Mouse (Mus musculus) CH12.LX (cell line): ENCODE measurements at regions not wholly inside any gene's neighbourhood (a gene's known extent, or its start where the extent isn't known, plus 50 kb on each side); places are given as distances from the start of the nearest gene placed in this dataset.

Experiments
- DNase-seq: peaks from one replicate; pipeline ENCODE4 v3.0.0-alpha.2; 2013; ENCODE audit errors: extremely low read depth
- H3K27ac ChIP-seq: 2 replicates; pipeline ENCODE4 v1.5.1; 2012; ENCODE audit warnings: low read depth, mild to moderate bottlenecking, control low read depth, moderate library complexity; ENCODE audit not compliant: insufficient read depth
- H3K27me3 ChIP-seq: replicated peaks from 2 replicates; pipeline ENCODE3; 2012; ENCODE audit warnings: inconsistent platforms
- H3K36me3 ChIP-seq, 2 experiments: replicated peaks in 1 of 2; 2 replicates each; pipeline versions ENCODE3 to v1.6.1; 2012; ENCODE audit warnings: inconsistent platforms in 1 of 2, low read length in 1 of 2, mild to moderate bottlenecking in 1 of 2, mixed read lengths in 1 of 2, moderate library complexity in 1 of 2; ENCODE audit not compliant: control insufficient read depth in 1 of 2, insufficient read depth in 1 of 2
- H3K4me1 ChIP-seq, 2 experiments: 2 replicates each; pipeline ENCODE4 v1.6.1; 2012; ENCODE audit warnings: inconsistent platforms in 1 of 2, moderate library complexity in 1 of 2; ENCODE audit not compliant: insufficient read depth in 2 of 2, control insufficient read depth in 1 of 2
- H3K4me2 ChIP-seq: 2 replicates; pipeline ENCODE4 v1.6.1; 2012; ENCODE audit warnings: low read depth, mild to moderate bottlenecking, control low read depth; ENCODE audit not compliant: poor library complexity, insufficient read depth, severe bottlenecking
- H3K4me3 ChIP-seq, 3 experiments: fragments of 150-350 bp in 1 of 3; sonication (generic) in 1 of 3; replicated peaks in 1 of 3; 2 replicates each; pipeline versions ENCODE3 to v1.5.1; 2011 to 2012; ENCODE audit warnings: low read depth in 2 of 3, low read length in 2 of 3, mild to moderate bottlenecking in 2 of 3, moderate library complexity in 2 of 3, control low read depth in 1 of 3, improper control_type of control experiment in 1 of 3, inconsistent platforms in 1 of 3, mixed read lengths in 1 of 3; ENCODE audit not compliant: poor library complexity in 1 of 3
- H3K79me2 ChIP-seq: replicated peaks from 2 replicates; pipeline ENCODE4 v1.6.1; 2012; ENCODE audit warnings: mild to moderate bottlenecking, moderate library complexity; ENCODE audit not compliant: control insufficient read depth, poor library complexity, insufficient read depth, severe bottlenecking; ENCODE audit errors: extremely low read depth
- H3K9ac ChIP-seq: 2 replicates; pipeline ENCODE4 v1.6.1; 2012; ENCODE audit warnings: low read depth, mild to moderate bottlenecking, control low read depth, moderate library complexity; ENCODE audit not compliant: insufficient read depth
- H3K9me3 ChIP-seq: replicated peaks from 2 replicates; pipeline ENCODE3; 2012; ENCODE audit warnings: low read length, inconsistent platforms, mixed read lengths
- BHLHE40 ChIP-seq: IDR thresholded peaks from 2 replicates; pipeline ENCODE4 v1.6.1; 2011; ENCODE audit warnings: mild to moderate bottlenecking, low read depth, low read length, improper control_type of control experiment
- CHD1 ChIP-seq: IDR thresholded peaks from 2 replicates; pipeline ENCODE4 v1.6.1; 2012; ENCODE audit warnings: low read depth, low read length, improper control_type of control experiment, inconsistent platforms
- CTCF ChIP-seq, 2 experiments: IDR thresholded peaks in 1 of 2; conservative IDR thresholded peaks in 1 of 2; 2 replicates each; pipeline ENCODE4 v1.5.1; 2011 to 2012; ENCODE audit warnings: low read depth in 2 of 2, low read length in 2 of 2, improper control_type of control experiment in 1 of 2, inconsistent platforms in 1 of 2, mild to moderate bottlenecking in 1 of 2, moderate library complexity in 1 of 2
- E2F4 ChIP-seq: IDR thresholded peaks from 2 replicates; pipeline ENCODE4 v1.6.1; 2011; ENCODE audit warnings: low read depth, low read length, improper control_type of control experiment; ENCODE audit not compliant: insufficient replicate concordance
- ETS1 ChIP-seq: conservative IDR thresholded peaks from 2 replicates; pipeline ENCODE4 v1.6.1; 2012; ENCODE audit warnings: low read depth, mild to moderate bottlenecking, inconsistent platforms, low read length, improper control_type of control experiment, moderate library complexity
- GABPA ChIP-seq: IDR thresholded peaks from 2 replicates; pipeline ENCODE4 v1.6.1; 2012; ENCODE audit warnings: low read depth, low read length, improper control_type of control experiment, inconsistent platforms; ENCODE audit not compliant: insufficient replicate concordance
- MAFK ChIP-seq: IDR thresholded peaks from 2 replicates; pipeline ENCODE4 v1.6.1; 2011; ENCODE audit warnings: low read length, improper control_type of control experiment; ENCODE audit not compliant: insufficient replicate concordance
- MEF2A ChIP-seq: IDR thresholded peaks from 2 replicates; pipeline ENCODE4 v1.6.1; 2014; ENCODE audit warnings: low read depth, mild to moderate bottlenecking, inconsistent platforms, low read length, improper control_type of control experiment, borderline replicate concordance
- MXI1 ChIP-seq: IDR thresholded peaks from 2 replicates; pipeline ENCODE4 v1.6.1; 2011; ENCODE audit warnings: mild to moderate bottlenecking, low read depth, low read length, improper control_type of control experiment
- RAD21 ChIP-seq: IDR thresholded peaks from 2 replicates; pipeline ENCODE4 v1.6.1; 2011; ENCODE audit warnings: low read depth, mild to moderate bottlenecking, low read length, improper control_type of control experiment, moderate library complexity
- UBTF ChIP-seq: IDR thresholded peaks from 2 replicates; pipeline ENCODE4 v1.6.1; 2012; ENCODE audit warnings: low read depth, mild to moderate bottlenecking, inconsistent platforms, low read length, improper control_type of control experiment, moderate library complexity
- USF2 ChIP-seq: conservative IDR thresholded peaks from 2 replicates; pipeline ENCODE4 v1.6.1; 2011; ENCODE audit warnings: low read depth, low read length, improper control_type of control experiment
- ZKSCAN1 ChIP-seq: IDR thresholded peaks from 2 replicates; pipeline ENCODE4 v1.6.1; 2012; ENCODE audit warnings: low read depth, inconsistent platforms, low read length, improper control_type of control experiment, borderline replicate concordance
- ZNF384 ChIP-seq: IDR thresholded peaks from 2 replicates; pipeline ENCODE4 v1.6.1; 2012; ENCODE audit warnings: low read depth, low read length, improper control_type of control experiment, inconsistent platforms
- dilution Hi-C: fragments of 300-500 bp; cut with MboI; formaldehyde crosslinking; loops from 2 replicates; pipeline ENCODE4 v1.14.3; 2020; ENCODE audit warnings: low sequenced_read_pairs; ENCODE audit not compliant: extremely low pct_unique_long_range_greater_than_20kb, extremely low pct_ligation_motif_present
- in situ Hi-C: fragments of 300-500 bp; cut with MboI; formaldehyde crosslinking; loops from 3 replicates; pipeline ENCODE4 v1.14.3; 2019; ENCODE audit warnings: low sequenced_read_pairs, low pct_ligation_motif_present, low pct_unique_long_range_greater_than_20kb, mixed read lengths

- Histone ChIP-seq H3K79me2 (no peaks in the 10 kb centered on the region), H3K4me3 (no peak overlapping the region), H3K36me3 (no peaks in the 10 kb centered on the region), H3K4me2 (no peak overlapping the region), H3K9ac (no peak overlapping the region), H3K9me3 (no peaks in the 10 kb centered on the region), H3K27ac (no peak overlapping the region), H3K27me3 (no peaks in the 10 kb centered on the region), H3K4me1 (peaks cover 14 to 45% of the 10 kb centered on the region in 2 experiments)
- TF ChIP-seq USF2 (no peak), CHD1 (no peak), RAD21 (no peak), MXI1 (no peak), UBTF (no peak), BHLHE40 (peak; percentile 56), GABPA (no peak), ZKSCAN1 (no peak), ETS1 (no peak), ZNF384 (peak; percentile 87)
- dilution Hi-C loops: no loop called here
- in situ Hi-C loops: no loop called here
- DNase-seq: no peak
Observed at GRCm38 (mm10) chr11:35052856-35053612, 68.0 kb upstream of the Slit3 start.

GRCm38 (mm10) chr11:35049663-35050215 is 71.3 kb upstream of the Slit3 start:
- Histone ChIP-seq H3K79me2 (no peaks in the 10 kb centered on the region), H3K36me3 (no peaks in the 10 kb centered on the region), H3K27ac (no peak overlapping the region), H3K9ac (no peak overlapping the region), H3K4me2 (no peak overlapping the region), H3K4me3 (no peak overlapping the region), H3K27me3 (no peaks in the 10 kb centered on the region), H3K4me1 (peaks cover 14 to 48% of the 10 kb centered on the region in 2 experiments), H3K9me3 (no peaks in the 10 kb centered on the region)
- in situ Hi-C loops: no loop called here
- DNase-seq: no peak
- TF ChIP-seq E2F4 (no peak), CTCF (conservative IDR thresholded peaks at IDR 0.05 in 1 of 2, IDR thresholded peaks at IDR 0.05 in 1 of 2; ENCODE audit: low read depth in 2 of 2, low read length in 2 of 2) (no peak), MAFK (no peak), CHD1 (no peak), MEF2A (no peak), GABPA (no peak)
- dilution Hi-C loops: no loop called here
